Mouse (Mus musculus): ENCODE measurements at regions not wholly inside any gene's neighbourhood (a gene's known extent, or its start where the extent isn't known, plus 50 kb on each side); places are given as distances from the start of the nearest gene placed in this dataset.

DNA sequence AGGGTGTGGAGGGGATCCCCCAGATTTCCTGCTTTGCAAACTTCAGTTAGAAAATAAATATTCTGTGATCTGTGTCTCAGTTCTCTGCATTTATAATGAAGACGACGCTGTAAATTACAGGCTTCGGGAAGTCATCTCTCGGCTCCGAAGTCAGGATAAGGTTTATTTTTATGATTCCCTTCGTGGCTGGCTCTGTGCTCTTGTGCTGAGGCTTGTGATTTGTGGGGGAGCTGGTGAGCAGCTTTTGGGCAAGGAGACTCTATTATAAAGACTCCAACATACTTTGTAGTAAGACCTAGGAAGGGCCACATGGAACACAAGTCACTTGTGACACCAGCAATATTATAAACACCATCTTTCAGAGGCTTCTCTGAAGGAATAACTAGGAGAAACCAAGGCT, 146.0 kb downstream of the Kcnk1 start:
- H3K4me3 ChIP-seq (replicated peaks; ENCODE audit: low read depth, low read length), result no peak overlapping the region
- no peak for ATAC-seq (ENCODE audit: low FRiP score, low TSS enrichment)
- WGBS, result 91% methylated on average over 6 of the region's 6 CpGs
- H3K36me3 ChIP-seq (ENCODE audit: control insufficient read depth, insufficient read depth, low read length), result no peaks in the 10 kb centered on the region
- H3K27me3 ChIP-seq (ENCODE audit: control insufficient read depth, insufficient read depth, low read length), result peaks cover 24% of the 10 kb centered on the region
- DNase-seq, result no peak
- no peak overlapping the region for H3K27ac ChIP-seq (replicated peaks; ENCODE audit: low read depth, low read length)
- H3K9ac ChIP-seq (replicated peaks; ENCODE audit: low read length), result no peak overlapping the region
- no peaks in the 10 kb centered on the region for H3K9me3 ChIP-seq (ENCODE audit: control insufficient read depth, low read length)
- 0 out of 2 replicates have a peak, but pooled peaks cover 7% of the 10 kb centered on the region for H3K4me1 ChIP-seq (ENCODE audit: control insufficient read depth, insufficient read depth, low read length)
- no peak overlapping the region for H3K4me2 ChIP-seq (ENCODE audit: low read length)

GRCm38 (mm10) chr8:126151527-126151926, 146.8 kb upstream of the Slc35f3 start:
- no peak overlapping the region for H3K9ac ChIP-seq (replicated peaks; ENCODE audit: low read length)
- no peak overlapping the region for H3K4me3 ChIP-seq (replicated peaks; ENCODE audit: low read depth, low read length)
- H3K9me3 ChIP-seq (ENCODE audit: control insufficient read depth, low read length), result no peaks in the 10 kb centered on the region
- no peak for ATAC-seq (ENCODE audit: low FRiP score, low TSS enrichment)
- no peak overlapping the region for H3K27ac ChIP-seq (replicated peaks; ENCODE audit: low read depth, low read length)
- no peak overlapping the region for H3K4me2 ChIP-seq (ENCODE audit: low read length)
- H3K36me3 ChIP-seq (ENCODE audit: control insufficient read depth, insufficient read depth, low read length), result no peaks in the 10 kb centered on the region
- DNase-seq, result no peak
- 84% methylated on average over 4 of the region's 4 CpGs for WGBS
- H3K27me3 ChIP-seq (ENCODE audit: control insufficient read depth, insufficient read depth, low read length), result no peaks in the 10 kb centered on the region
- H3K4me1 ChIP-seq (ENCODE audit: control insufficient read depth, insufficient read depth, low read length), result no peaks in the 10 kb centered on the region

DNA sequence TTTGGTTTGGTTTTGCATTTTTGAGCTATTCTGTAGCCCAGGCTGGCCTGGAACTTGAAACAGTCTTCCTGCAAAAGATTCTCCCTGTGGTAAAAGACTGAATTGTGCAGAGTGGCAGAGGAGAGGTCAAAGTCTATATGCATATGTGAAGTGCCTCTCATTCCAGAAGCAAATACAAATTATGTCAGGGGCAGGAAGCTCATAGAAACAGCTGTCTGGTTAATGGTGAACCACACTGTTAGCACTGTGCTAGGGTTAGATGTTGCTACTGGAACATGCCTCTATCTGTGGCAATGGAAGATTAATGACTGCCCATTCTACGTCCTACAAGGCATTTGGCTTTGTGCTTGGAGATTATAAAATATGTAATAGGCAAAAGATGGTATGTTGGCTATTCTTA, 144.4 kb upstream of the Slc35f3 start:
- H3K27me3 ChIP-seq (ENCODE audit: control insufficient read depth, insufficient read depth, low read length), result no peaks in the 10 kb centered on the region
- no peak overlapping the region for H3K9ac ChIP-seq (replicated peaks; ENCODE audit: low read length)
- H3K36me3 ChIP-seq (ENCODE audit: control insufficient read depth, insufficient read depth, low read length), result no peaks in the 10 kb centered on the region
- H3K9me3 ChIP-seq (ENCODE audit: control insufficient read depth, low read length), result no peaks in the 10 kb centered on the region
- H3K4me3 ChIP-seq (replicated peaks; ENCODE audit: low read depth, low read length), result no peak overlapping the region
- no peak for ATAC-seq (ENCODE audit: low FRiP score, low TSS enrichment)
- WGBS, result 78% methylated on average over 1 of the region's 1 CpGs
- DNase-seq, result no peak
- no peak overlapping the region for H3K4me2 ChIP-seq (ENCODE audit: low read length)
- H3K27ac ChIP-seq (replicated peaks; ENCODE audit: low read depth, low read length), result no peak overlapping the region
- no peaks in the 10 kb centered on the region for H3K4me1 ChIP-seq (ENCODE audit: control insufficient read depth, insufficient read depth, low read length)

DNA sequence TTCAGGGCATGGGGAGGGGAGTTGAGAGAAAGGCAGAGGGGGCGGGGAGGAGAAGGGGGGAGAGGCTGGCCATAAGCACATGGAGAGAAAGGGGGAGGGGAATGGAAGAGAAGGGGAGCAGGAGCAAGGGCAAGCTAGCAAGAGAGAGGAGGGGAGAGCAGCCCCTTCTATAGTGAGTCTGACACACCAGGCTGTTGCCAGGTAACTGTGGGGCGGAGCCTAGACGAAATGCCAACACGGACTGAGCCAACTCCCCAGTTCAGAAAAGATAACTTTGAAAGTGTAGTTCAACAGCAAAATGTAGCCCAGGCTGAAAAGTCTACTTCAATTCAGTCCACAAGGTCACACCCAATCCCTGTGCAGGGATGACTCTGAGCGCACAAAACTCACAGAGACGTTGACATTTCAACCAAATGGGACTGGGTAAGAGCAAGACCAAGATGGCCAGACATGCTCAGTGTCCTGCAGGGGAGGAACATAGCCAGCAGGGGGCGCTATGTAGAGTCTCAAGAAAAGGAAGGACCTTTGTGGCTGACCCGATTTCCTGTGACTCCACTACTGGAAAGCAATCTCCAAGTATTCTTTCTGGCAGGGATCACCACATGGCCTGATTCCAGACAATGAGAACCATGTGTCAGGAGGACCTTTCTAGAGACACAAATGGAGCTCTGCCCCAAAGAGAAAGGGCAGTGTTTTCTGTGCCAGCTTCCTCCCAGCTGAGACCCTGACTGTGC, 140.7 kb upstream of the Slc35f3 start:
- H3K4me3 ChIP-seq (replicated peaks; ENCODE audit: low read depth, low read length), result no peak overlapping the region
- DNase-seq, result no peak

GRCm38 (mm10) chr8:126159485-126159884, 138.9 kb upstream of the Slc35f3 start:
- WGBS, result 97% methylated on average over 4 of the region's 4 CpGs
- Histone ChIP-seq H3K4me3 (replicated peaks; ENCODE audit: low read depth, low read length) (no peak overlapping the region), H3K9me3 (ENCODE audit: control insufficient read depth, low read length) (no peaks in the 10 kb centered on the region), H3K27me3 (ENCODE audit: control insufficient read depth, insufficient read depth, low read length) (no peaks in the 10 kb centered on the region), H3K9ac (replicated peaks; ENCODE audit: low read length) (no peak overlapping the region), H3K4me1 (ENCODE audit: control insufficient read depth, insufficient read depth, low read length) (peaks cover 23% of the 10 kb centered on the region), H3K27ac (replicated peaks; ENCODE audit: low read depth, low read length) (no peak overlapping the region), H3K36me3 (ENCODE audit: control insufficient read depth, insufficient read depth, low read length) (no peaks in the 10 kb centered on the region), H3K4me2 (ENCODE audit: low read length) (no peak overlapping the region)
- ATAC-seq (ENCODE audit: low FRiP score, low TSS enrichment) (no peak), DNase-seq (no peak)

More for the DNA sequence above, 140.7 kb upstream of the Slc35f3 start:
- H3K9ac ChIP-seq (replicated peaks; ENCODE audit: low read length), result no peak overlapping the region
- ATAC-seq (ENCODE audit: low FRiP score, low TSS enrichment), result no peak
- H3K27me3 ChIP-seq (ENCODE audit: control insufficient read depth, insufficient read depth, low read length), result no peaks in the 10 kb centered on the region
- no peak overlapping the region for H3K27ac ChIP-seq (replicated peaks; ENCODE audit: low read depth, low read length)
- no peak overlapping the region for H3K4me2 ChIP-seq (ENCODE audit: low read length)
- peaks cover 11% of the 10 kb centered on the region for H3K4me1 ChIP-seq (ENCODE audit: control insufficient read depth, insufficient read depth, low read length)
- H3K36me3 ChIP-seq (ENCODE audit: control insufficient read depth, insufficient read depth, low read length), result no peaks in the 10 kb centered on the region
- H3K9me3 ChIP-seq (ENCODE audit: control insufficient read depth, low read length), result no peaks in the 10 kb centered on the region
- 71% methylated on average over 8 of the region's 8 CpGs for WGBS

DNA sequence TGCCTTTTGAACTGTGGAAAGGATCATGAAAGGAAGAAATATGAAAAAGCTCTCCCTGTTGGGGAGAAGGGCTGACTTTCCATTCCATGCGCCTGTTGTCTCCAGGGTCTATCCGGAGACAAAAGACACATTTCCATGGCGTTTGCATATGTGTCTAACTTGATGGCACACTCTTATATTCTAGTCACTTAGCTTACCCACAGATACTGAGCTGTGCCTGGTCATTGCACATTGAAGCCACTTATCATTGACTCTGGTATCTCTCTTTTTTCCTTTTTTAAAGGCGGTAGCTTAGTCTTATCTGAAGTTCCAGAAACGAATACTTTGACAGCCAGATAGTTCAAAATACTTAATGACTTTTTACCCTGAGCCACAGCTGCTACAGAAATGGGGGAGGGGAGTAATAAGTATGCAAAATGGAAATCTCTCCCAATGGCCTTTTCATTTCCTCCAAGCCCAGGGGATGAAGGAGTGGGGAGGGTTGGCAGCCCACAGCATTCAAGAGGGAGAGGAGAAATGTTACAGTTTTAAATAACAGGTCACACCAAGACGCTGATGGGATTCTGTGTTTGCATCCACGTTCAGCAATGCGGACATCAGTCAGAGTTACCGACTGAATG, 137.9 kb upstream of the Slc35f3 start:
- Histone ChIP-seq H3K9me3 (ENCODE audit: control insufficient read depth, low read length) (no peaks in the 10 kb centered on the region), H3K9ac (replicated peaks; ENCODE audit: low read length) (no peak overlapping the region), H3K4me2 (ENCODE audit: low read length) (no peak overlapping the region), H3K27ac (replicated peaks; ENCODE audit: low read depth, low read length) (peak overlapping the region; percentile 58; the same call in 1 of the 2 replicates), H3K27me3 (ENCODE audit: control insufficient read depth, insufficient read depth, low read length) (no peaks in the 10 kb centered on the region), H3K4me1 (ENCODE audit: control insufficient read depth, insufficient read depth, low read length) (peaks cover 23% of the 10 kb centered on the region), H3K36me3 (ENCODE audit: control insufficient read depth, insufficient read depth, low read length) (no peaks in the 10 kb centered on the region), H3K4me3 (replicated peaks; ENCODE audit: low read depth, low read length) (no peak overlapping the region)
- no peak for ATAC-seq (ENCODE audit: low FRiP score, low TSS enrichment)
- DNase-seq, result peak; percentile 61
- WGBS, result 33% methylated on average over 9 of the region's 9 CpGs

DNA sequence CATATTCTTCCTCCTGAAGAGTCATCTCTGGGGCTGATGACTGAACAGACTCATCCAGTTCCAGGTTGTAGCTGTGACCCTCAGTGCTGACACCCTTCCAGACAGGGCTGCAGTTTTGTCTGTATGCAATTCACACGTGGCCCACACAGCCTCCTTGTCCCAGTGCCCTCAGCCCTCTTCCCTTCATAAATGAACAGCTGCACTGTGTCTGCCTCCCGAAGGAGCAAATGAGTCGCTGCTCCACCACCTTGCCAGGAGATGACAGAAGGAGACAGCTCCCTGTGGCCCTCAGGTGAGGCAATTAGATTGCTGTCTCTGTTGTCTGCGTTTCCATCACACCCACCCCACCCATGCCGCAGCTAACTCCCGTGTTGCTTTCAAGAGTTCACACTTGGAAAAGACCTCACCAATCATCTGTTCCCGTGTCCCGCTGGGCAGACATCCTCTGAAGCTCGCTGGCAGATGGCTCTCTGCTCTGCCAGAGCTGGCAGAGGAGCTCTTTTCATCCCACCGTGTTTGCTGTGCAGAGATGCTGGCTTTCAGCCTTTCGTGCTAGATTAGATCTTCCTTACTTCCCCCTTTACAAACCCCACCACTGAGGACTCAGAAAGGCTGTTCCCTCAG, 135.5 kb upstream of the Slc35f3 start:
- H3K4me3 ChIP-seq (replicated peaks; ENCODE audit: low read depth, low read length), result no peak overlapping the region
- 0 out of 2 replicates have a peak overlapping the region, but pooled peaks have one; percentile 26 for H3K27ac ChIP-seq (replicated peaks; ENCODE audit: low read depth, low read length)
- no peaks in the 10 kb centered on the region for H3K9me3 ChIP-seq (ENCODE audit: control insufficient read depth, low read length)
- H3K4me2 ChIP-seq (ENCODE audit: low read length), result no peak overlapping the region
- no peak overlapping the region for H3K9ac ChIP-seq (replicated peaks; ENCODE audit: low read length)
- peaks cover 31% of the 10 kb centered on the region for H3K4me1 ChIP-seq (ENCODE audit: control insufficient read depth, insufficient read depth, low read length)
- no peaks in the 10 kb centered on the region for H3K27me3 ChIP-seq (ENCODE audit: control insufficient read depth, insufficient read depth, low read length)
- 40% methylated on average over 11 of the region's 11 CpGs for WGBS
- 0 out of 2 replicates have a peak, but pooled peaks have one; percentile 43 for ATAC-seq (ENCODE audit: low FRiP score, low TSS enrichment)
- DNase-seq, result peak; percentile 50
- H3K36me3 ChIP-seq (ENCODE audit: control insufficient read depth, insufficient read depth, low read length), result no peaks in the 10 kb centered on the region

DNA sequence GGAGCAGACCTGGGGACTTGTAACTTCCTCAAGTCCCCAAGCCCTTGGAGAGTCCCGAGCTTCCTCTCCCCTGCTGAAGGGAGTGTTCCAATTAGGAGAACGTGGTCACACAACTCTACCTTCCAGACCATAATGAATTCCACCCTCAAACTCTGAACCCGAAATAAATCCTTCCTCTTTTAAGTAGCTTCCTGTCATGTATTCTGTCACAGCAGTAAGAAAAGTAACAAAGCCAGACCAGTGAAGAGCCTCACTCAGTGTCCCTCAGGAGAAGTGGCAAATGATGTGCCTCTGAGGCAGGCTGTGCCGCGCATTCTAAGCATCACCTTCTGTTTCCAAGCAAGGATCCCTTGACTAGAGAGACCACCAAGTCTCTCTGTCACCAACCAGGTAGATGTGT, 134.4 kb upstream of the Slc35f3 start:
- no peaks in the 10 kb centered on the region for H3K9me3 ChIP-seq (ENCODE audit: control insufficient read depth, low read length)
- DNase-seq, result no peak
- H3K4me1 ChIP-seq (ENCODE audit: control insufficient read depth, insufficient read depth, low read length), result peaks cover 31% of the 10 kb centered on the region
- H3K27me3 ChIP-seq (ENCODE audit: control insufficient read depth, insufficient read depth, low read length), result no peaks in the 10 kb centered on the region
- H3K36me3 ChIP-seq (ENCODE audit: control insufficient read depth, insufficient read depth, low read length), result no peaks in the 10 kb centered on the region
- H3K27ac ChIP-seq (replicated peaks; ENCODE audit: low read depth, low read length), result 0 out of 2 replicates have a peak overlapping the region, but pooled peaks have one; percentile 2
- 70% methylated on average over 5 of the region's 5 CpGs for WGBS
- no peak for ATAC-seq (ENCODE audit: low FRiP score, low TSS enrichment)
- no peak overlapping the region for H3K9ac ChIP-seq (replicated peaks; ENCODE audit: low read length)
- no peak overlapping the region for H3K4me3 ChIP-seq (replicated peaks; ENCODE audit: low read depth, low read length)
- H3K4me2 ChIP-seq (ENCODE audit: low read length), result no peak overlapping the region
